Mouse (Mus musculus) midbrain, embryonic 15.5 days (tissue): ENCODE results near the gene Pcp4l1. TPM values are rescaled to one million over a fixed set of nuclear protein-coding genes. Genes with fewer than 3 reads are reported as not detected.
A peak's percentile ranks its signal among the peaks of the same experiment; 100 is the strongest.
"Not testable (repeated sequence)": the region's sequence is repeated elsewhere in the genome, so short reads cannot be mapped to it uniquely, and the experiment has no call there.

Source experiments
- ATAC-seq: fragments of 200-750 bp; cut with Nextera tagmentation; replicated peaks from 2 replicates; pipeline ENCODE4 v1.8.0; 2017; ENCODE audit warnings: moderate TSS enrichment
- H3K27ac ChIP-seq: fragments of 300-500 bp; sonication (generic); 2 replicates; pipeline ENCODE4 v1.5.1; 2015; ENCODE audit warnings: mild to moderate bottlenecking, inconsistent platforms
- H3K27me3 ChIP-seq: fragments of 300-500 bp; sonication (generic); replicated peaks from 2 replicates; pipeline ENCODE4 v1.6.1; 2015; ENCODE audit warnings: inconsistent platforms
- H3K36me3 ChIP-seq: fragments of 300-500 bp; sonication (generic); replicated peaks from 2 replicates; pipeline ENCODE4 v1.6.1; 2015; ENCODE audit warnings: inconsistent platforms
- H3K4me1 ChIP-seq: fragments of 300-500 bp; sonication (generic); 2 replicates; pipeline ENCODE4 v1.6.1; 2015; ENCODE audit warnings: inconsistent platforms
- H3K4me2 ChIP-seq: fragments of 300-500 bp; sonication (generic); 2 replicates; pipeline ENCODE4 v1.6.1; 2015; ENCODE audit warnings: inconsistent platforms, mild to moderate bottlenecking, moderate library complexity
- H3K4me3 ChIP-seq: fragments of 300-500 bp; sonication (generic); 2 replicates; pipeline ENCODE4 v1.5.1; 2015; ENCODE audit warnings: mild to moderate bottlenecking, inconsistent platforms
- H3K9ac ChIP-seq: fragments of 300-500 bp; sonication (generic); 2 replicates; pipeline ENCODE4 v1.6.1; 2015; ENCODE audit warnings: mild to moderate bottlenecking, inconsistent platforms
- H3K9me3 ChIP-seq: fragments of 300-500 bp; sonication (generic); 2 replicates; pipeline ENCODE4 v1.6.1; 2016; ENCODE audit warnings: inconsistent platforms
- WGBS: fragments of 180-500 bp; shearing (Covaris S2); methylation state at CpG from one replicate; pipeline ENCODE4 v1.1.7; 2015; ENCODE audit warnings: mixed read lengths; 5-methylcytosine and 5-hydroxymethylcytosine counted together
- polyA plus RNA-seq: library from polyadenylated mRNA; unstranded; fragments of >200 nt; fragmentation: Nextera tagmentation; extraction: Ambion mirVana; gene quantifications from 2 replicates; pipeline ENCODE4 v1.2.1, GENCODE M21; 2015

The Pcp4l1 gene
- polyA plus RNA-seq, 1 experiment from 2014 or later, result 17.9 TPM

GRCm38 (mm10) chr1:171150838-171151391, 45.2 kb downstream of the Pcp4l1 start:
- peak; percentile 62 for ATAC-seq
- H3K27ac ChIP-seq, result peak overlapping the region; percentile 85
- no peaks in the 10 kb centered on the region; the same call in 1 of the 2 replicates for H3K27me3 ChIP-seq
- WGBS, result 7% methylated on average over 18 of the region's 18 CpGs
- peaks cover 22% of the 10 kb centered on the region for H3K4me1 ChIP-seq
- H3K9ac ChIP-seq, result peak overlapping the region; percentile 84
- H3K9me3 ChIP-seq, result no peaks in the 10 kb centered on the region
- peak overlapping the region; percentile 83 for H3K4me3 ChIP-seq
- peak overlapping the region; percentile 86 for H3K4me2 ChIP-seq
- H3K36me3 ChIP-seq, result no peaks in the 10 kb centered on the region

GRCm38 (mm10) chr1:171149974-171150760, 45.9 kb downstream of the Pcp4l1 start, which contains the start of the genes Sdhc and Mpz:
Gene Sdhc, minus strand, starts transcription at chr1:171150603.
Gene Mpz, plus strand, starts transcription at chr1:171150711.
- no peaks in the 10 kb centered on the region for H3K36me3 ChIP-seq
- WGBS, result under 1% methylated on average over 34 of the region's 34 CpGs
- no peaks in the 10 kb centered on the region for H3K9me3 ChIP-seq
- H3K4me1 ChIP-seq, result peaks cover 22% of the 10 kb centered on the region
- H3K27ac ChIP-seq, result peak within 1 kb of the TSS; percentile 85
- H3K9ac ChIP-seq, result peak within 1 kb of the TSS; percentile 84
- H3K4me3 ChIP-seq, result peak within 1 kb of the TSS; percentile 83
- peak; percentile 98 for ATAC-seq
- peak within 1 kb of the TSS; percentile 86 for H3K4me2 ChIP-seq
- no peaks in the 10 kb centered on the region; the same call in 1 of the 2 replicates for H3K27me3 ChIP-seq

GRCm38 (mm10) chr1:171142981-171143380, 53.1 kb downstream of the Pcp4l1 start:
- not testable (repeated sequence) for H3K4me1 ChIP-seq, H3K9me3 ChIP-seq, ATAC-seq, H3K4me2 ChIP-seq, H3K27me3 ChIP-seq, H3K4me3 ChIP-seq, H3K27ac ChIP-seq, H3K9ac ChIP-seq
- H3K36me3 ChIP-seq, result peaks cover 12% of the 10 kb centered on the region; the same call in 1 of the 2 replicates
- WGBS, result 74% methylated on average over 11 of the region's 11 CpGs

GRCm38 (mm10) chr1:171137486-171138155, 58.4 kb downstream of the Pcp4l1 start:
- not testable (repeated sequence) for H3K4me2 ChIP-seq, ATAC-seq, H3K9ac ChIP-seq, H3K27me3 ChIP-seq, H3K27ac ChIP-seq, H3K4me1 ChIP-seq, H3K4me3 ChIP-seq, H3K9me3 ChIP-seq
- WGBS, result 94% methylated on average over 8 of the region's 8 CpGs
- H3K36me3 ChIP-seq, result peaks cover 48% of the 10 kb centered on the region; the same call in 1 of the 2 replicates

- ATAC-seq, result no peak
- H3K9me3 ChIP-seq, result no peaks in the 10 kb centered on the region
- no peaks in the 10 kb centered on the region for H3K27me3 ChIP-seq
- peaks cover 44% of the 10 kb centered on the region; the same call in 1 of the 2 replicates for H3K36me3 ChIP-seq
- no peak overlapping the region for H3K4me2 ChIP-seq
- no peak overlapping the region for H3K4me3 ChIP-seq
- H3K9ac ChIP-seq, result no peak overlapping the region
- no peak overlapping the region for H3K27ac ChIP-seq
- 100% methylated on average over 2 of the region's 2 CpGs for WGBS
- H3K4me1 ChIP-seq, result no peaks in the 10 kb centered on the region
Measured at GRCm38 (mm10) chr1:171135600-171135999, 60.5 kb downstream of the Pcp4l1 start.

- peaks cover 47% of the 10 kb centered on the region; the same call in 1 of the 2 replicates for H3K36me3 ChIP-seq
- no peak for ATAC-seq
- WGBS, result 88% methylated on average over 1 of the region's 1 CpGs
Measured at GRCm38 (mm10) chr1:171130971-171131370, 65.1 kb downstream of the Pcp4l1 start.

GRCm38 (mm10) chr1:171129251-171129650, 66.8 kb downstream of the Pcp4l1 start:
- no peak overlapping the region for H3K4me2 ChIP-seq
- H3K27me3 ChIP-seq, result no peaks in the 10 kb centered on the region
- H3K4me3 ChIP-seq, result no peak overlapping the region
- no peak for ATAC-seq
- H3K36me3 ChIP-seq, result peaks cover 31% of the 10 kb centered on the region; the same call in 1 of the 2 replicates
- 68% methylated on average over 7 of the region's 7 CpGs for WGBS
- no peaks in the 10 kb centered on the region for H3K4me1 ChIP-seq
- H3K9me3 ChIP-seq, result no peaks in the 10 kb centered on the region
- H3K27ac ChIP-seq, result no peak overlapping the region
- H3K9ac ChIP-seq, result no peak overlapping the region

More at GRCm38 (mm10) chr1:171130971-171131370, 65.1 kb downstream of the Pcp4l1 start:
- H3K9me3 ChIP-seq, result no peaks in the 10 kb centered on the region
- H3K4me1 ChIP-seq, result no peaks in the 10 kb centered on the region
- no peak overlapping the region for H3K27ac ChIP-seq
- H3K27me3 ChIP-seq, result no peaks in the 10 kb centered on the region
- H3K9ac ChIP-seq, result no peak overlapping the region
- no peak overlapping the region for H3K4me2 ChIP-seq
- no peak overlapping the region for H3K4me3 ChIP-seq

- Histone ChIP-seq H3K9me3 (no peaks in the 10 kb centered on the region), H3K36me3 (peaks cover 10% of the 10 kb centered on the region; the same call in 1 of the 2 replicates), H3K4me2 (no peak overlapping the region), H3K27ac (no peak overlapping the region), H3K4me3 (no peak overlapping the region), H3K4me1 (no peaks in the 10 kb centered on the region), H3K9ac (no peak overlapping the region), H3K27me3 (no peaks in the 10 kb centered on the region)
- WGBS, result 87% methylated on average over 5 of the region's 5 CpGs
- no peak for ATAC-seq
Measured at GRCm38 (mm10) chr1:171124398-171124797, 71.7 kb downstream of the Pcp4l1 start.

Other genes starting within 250 kb of the Pcp4l1 start
- gene Fcgr2b, start 219.7 kb downstream of the Pcp4l1 start, polyA plus RNA-seq, result 1.8 and 1.9 TPM in 2 replicates
- gene Fcgr4, start 177.3 kb downstream of the Pcp4l1 start, polyA plus RNA-seq, result 0.53 and 0.54 TPM in 2 replicates
- 10.7 and 11.7 TPM in 2 replicates for gene Fcgr3, start 131.3 kb downstream of the Pcp4l1 start, polyA plus RNA-seq
- 6.5 and 9.0 TPM in 2 replicates for gene Cfap126, start 82.3 kb downstream of the Pcp4l1 start, polyA plus RNA-seq
- 286 and 289 TPM in 2 replicates for gene Sdhc, start 45.7 kb downstream of the Pcp4l1 start, polyA plus RNA-seq
- gene Mpz, start 45.6 kb downstream of the Pcp4l1 start, polyA plus RNA-seq, result 0.24 and 0.37 TPM in 2 replicates
- gene Nr1i3, start 17.7 kb upstream of the Pcp4l1 start, polyA plus RNA-seq, result 0.23 and 0.34 TPM in 2 replicates
- gene Tomm40l, start 26.2 kb upstream of the Pcp4l1 start, polyA plus RNA-seq, result 48.1 and 56.5 TPM in 2 replicates
- gene Apoa2, start 28.8 kb upstream of the Pcp4l1 start, polyA plus RNA-seq, result 3.4 and 11.6 TPM in 2 replicates
- 27.3 and 33.2 TPM in 2 replicates for gene Fcer1g, start 38.1 kb upstream of the Pcp4l1 start, polyA plus RNA-seq
- gene Adamts4, start 54.2 kb upstream of the Pcp4l1 start, polyA plus RNA-seq, result 7.0 and 7.1 TPM in 2 replicates
- gene Ndufs2, start 55.1 kb upstream of the Pcp4l1 start, polyA plus RNA-seq, result 229 and 238 TPM in 2 replicates
- gene B4galt3, start 74.1 kb upstream of the Pcp4l1 start, polyA plus RNA-seq, result 112 and 116 TPM in 2 replicates
- 48.7 and 56.2 TPM in 2 replicates for gene Ppox, start 84.9 kb upstream of the Pcp4l1 start, polyA plus RNA-seq
- gene Usp21, start 91.7 kb upstream of the Pcp4l1 start, polyA plus RNA-seq, result 119 and 122 TPM in 2 replicates
- 99.7 and 102 TPM in 2 replicates for gene Ufc1, start 98.8 kb upstream of the Pcp4l1 start, polyA plus RNA-seq
- gene Dedd, start 132.9 kb upstream of the Pcp4l1 start, polyA plus RNA-seq, result 52.9 and 53.5 TPM in 2 replicates
- 52.2 and 54.2 TPM in 2 replicates for gene Nit1, start 149.4 kb upstream of the Pcp4l1 start, polyA plus RNA-seq
- gene Pfdn2, start 149.4 kb upstream of the Pcp4l1 start, polyA plus RNA-seq, result 146 and 150 TPM in 2 replicates
- 3.3 and 4.5 TPM in 2 replicates for gene Klhdc9, start 164.5 kb upstream of the Pcp4l1 start, polyA plus RNA-seq
- 3.1 and 3.6 TPM in 2 replicates for gene Nectin4, start 173.8 kb upstream of the Pcp4l1 start, polyA plus RNA-seq
- 0.66 and 0.87 TPM in 2 replicates for gene Arhgap30, start 192.7 kb upstream of the Pcp4l1 start, polyA plus RNA-seq
- gene Usf1, start 215.0 kb upstream of the Pcp4l1 start, polyA plus RNA-seq, result 205 and 216 TPM in 2 replicates
- gene Tstd1, start 222.6 kb upstream of the Pcp4l1 start, polyA plus RNA-seq, result 8.4 and 8.8 TPM in 2 replicates
- 9.4 and 11.8 TPM in 2 replicates for gene F11r, start 241.3 kb upstream of the Pcp4l1 start, polyA plus RNA-seq